8 mouse cellular contexts compared by ENCODE assay signal in the genomic region with DNA sequence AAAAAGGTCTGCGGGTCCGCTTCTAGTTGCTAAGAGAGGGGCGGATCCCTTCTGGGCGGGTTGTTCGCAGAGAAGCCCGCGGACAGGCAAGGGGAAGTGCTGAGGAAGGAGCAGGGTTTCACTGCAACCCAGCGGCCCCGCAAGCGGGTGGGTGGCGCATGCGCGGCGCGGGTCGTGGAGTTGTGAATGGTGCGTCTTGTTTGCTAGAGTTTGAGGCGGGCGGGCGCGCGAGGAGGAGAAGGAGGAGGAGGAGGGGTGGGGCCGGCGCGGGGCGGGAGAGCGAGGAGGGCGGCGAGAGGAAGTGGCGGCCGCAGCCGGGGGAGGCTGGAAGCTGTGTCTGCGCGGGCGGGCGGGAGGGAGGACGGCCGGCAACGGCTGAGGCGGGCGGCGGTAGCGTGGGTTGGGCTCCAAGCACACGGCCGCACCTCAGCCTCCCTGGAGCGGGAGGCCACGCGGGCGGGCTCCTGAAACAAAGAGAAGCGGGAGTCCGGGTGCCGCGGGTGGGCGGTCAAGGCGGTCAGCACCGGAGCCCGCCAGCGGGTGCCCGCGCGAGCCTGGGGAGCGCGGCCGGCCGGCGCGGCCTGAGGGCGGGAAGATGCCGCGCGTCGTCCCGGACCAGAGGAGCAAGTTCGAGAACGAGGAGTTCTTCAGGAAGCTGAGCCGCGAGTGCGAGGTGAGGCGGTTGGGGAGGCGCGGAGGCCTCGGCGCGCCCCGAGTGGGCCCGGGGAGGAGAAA. TPM values are rescaled to one million over a fixed set of nuclear protein-coding genes. Genes with fewer than 3 reads are reported as not detected.
A peak's percentile ranks its signal among the peaks of the same experiment; 100 is the strongest.
DNase-seq lines count a peak whose midpoint lies in the region; ATAC-seq lines count a peak whose summit lies in the region.

A gene (plus strand): TSS at position 294 of the 735 bp plus-strand sequence.

- peak; percentile 90 for ATAC-seq in CD4-positive, CD25-positive, alpha-beta regulatory T cell, adult 4 months
- peak; percentile 92 for ATAC-seq in heart, embryonic 14.5 days (ENCODE audit: insufficient number of reproducible peaks, insufficient read depth, low FRiP score, low read depth)
- peak; percentile 80 for ATAC-seq in liver, embryonic 12.5 days

- peak within 1 kb of the TSS; percentile 67 for H3K4me3 ChIP-seq in brown adipose tissue, adult 24 weeks (ENCODE audit: insufficient read depth, low read depth, low read length)
- H3K4me3 ChIP-seq in heart, embryonic 14.5 days (ENCODE audit: control insufficient read depth in 1 of 2, insufficient read depth in 1 of 2, low read depth in 1 of 2, low read length in 2 of 2): peak within 1 kb of the TSS; percentile 92 to 93
- H3K4me3 ChIP-seq in liver, embryonic 12.5 days: peak within 1 kb of the TSS; percentile 69

- no peaks in the 10 kb centered on the region for H3K9me3 ChIP-seq in heart, embryonic 14.5 days (ENCODE audit: control insufficient read depth, low read length)
- no peaks in the 10 kb centered on the region for H3K9me3 ChIP-seq in liver, embryonic 12.5 days (replicated peaks)

- H3K4me1 ChIP-seq in brown adipose tissue, adult 24 weeks (ENCODE audit: control insufficient read depth, insufficient read depth, insufficient read length, low read length): no peaks in the 10 kb centered on the region; the same call in 1 of the 2 replicates
- H3K4me1 ChIP-seq in heart, embryonic 14.5 days (ENCODE audit: control insufficient read depth in 2 of 2, insufficient read depth in 2 of 2, low read length in 2 of 2): peaks cover 2 to 11% of the 10 kb centered on the region in 2 experiments; a peak in 3 of 4 replicates
- H3K4me1 ChIP-seq in liver, embryonic 12.5 days: peaks cover 21% of the 10 kb centered on the region

- H3K27ac ChIP-seq in brown adipose tissue, adult 24 weeks (replicated peaks; ENCODE audit: low read depth, low read length): peak within 1 kb of the TSS; percentile 89
- H3K27ac ChIP-seq in heart, embryonic 14.5 days (replicated peaks in 1 of 2; ENCODE audit: control insufficient read depth in 1 of 2, insufficient read depth in 1 of 2, low read depth in 2 of 2, low read length in 2 of 2): peak within 1 kb of the TSS; percentile 97 to 99
- H3K27ac ChIP-seq in liver, embryonic 12.5 days: peak within 1 kb of the TSS; percentile 84

- WGBS in heart, embryonic 14.5 days: under 1% methylated on average over 74 of the region's 86 CpGs
- WGBS in liver, embryonic 12.5 days (ENCODE audit: insufficient replicate concordance): under 1% methylated on average over 77 of the region's 86 CpGs

- peak within 1 kb of the TSS; percentile 98 for H3K9ac ChIP-seq in heart, embryonic 14.5 days (ENCODE audit: low read length)
- H3K9ac ChIP-seq in liver, embryonic 12.5 days: peak within 1 kb of the TSS; percentile 70

- no peaks in the 10 kb centered on the region for H3K27me3 ChIP-seq in heart, embryonic 14.5 days (ENCODE audit: control insufficient read depth, insufficient read depth, low read length)
- peaks cover 47% of the 10 kb centered on the region for H3K27me3 ChIP-seq in liver, embryonic 12.5 days (replicated peaks)
- no peaks in the 10 kb centered on the region for H3K27me3 ChIP-seq in splenic B cell, adult 2 months (ENCODE audit: control insufficient read depth, insufficient read depth, low read length, poor library complexity, severe bottlenecking)

- peak; percentile 88 for DNase-seq in fibroblast of lung, adult 2 months (ENCODE audit: low read depth)
- DNase-seq in kidney, postnatal 10 days: peak; percentile 98
- peak; percentile 96 for DNase-seq in naive thymus-derived CD4-positive, alpha-beta T cell, adult 2 months (ENCODE audit: low read depth)
- peak; percentile 98 for DNase-seq in splenic B cell, adult 2 months (ENCODE audit: low read depth, low spot score)

- H3K36me3 ChIP-seq in heart, embryonic 14.5 days (ENCODE audit: control insufficient read depth, insufficient read depth, low read length): peaks cover 9% of the 10 kb centered on the region; the same call in 1 of the 2 replicates
- H3K36me3 ChIP-seq in liver, embryonic 12.5 days: no peaks in the 10 kb centered on the region
- H3K36me3 ChIP-seq in splenic B cell, adult 2 months (ENCODE audit: control insufficient read depth, insufficient read depth, low read length, poor library complexity, severe bottlenecking): no peaks in the 10 kb centered on the region

- H3K4me2 ChIP-seq in heart, embryonic 14.5 days (ENCODE audit: low read length): peak within 1 kb of the TSS; percentile 80
- H3K4me2 ChIP-seq in liver, embryonic 12.5 days: peak within 1 kb of the TSS; percentile 94

RNA-seq across cellular contexts. Expression of the gene that starts here (rescaled TPM):
- polyA plus RNA-seq in CD4-positive, CD25-positive, alpha-beta regulatory T cell, adult 4 months (2017; shearing (Covaris generic)): 10 to 100 TPM; 26.7 to 40.6 TPM
- 14.0 and 14.7 TPM in 2 replicates for polyA plus RNA-seq in brown adipose tissue, adult 24 weeks (2012; ENCODE audit: insufficient read depth, insufficient read length, missing spikeins)
- 52.3 and 52.9 TPM in 2 replicates for polyA plus RNA-seq in heart, embryonic 14.5 days (2014; fragmentation: Nextera tagmentation; extraction: Ambion mirVana)
- 19.1 and 19.6 TPM in 2 replicates for polyA plus RNA-seq in liver, embryonic 12.5 days (2016; fragmentation: Nextera tagmentation; extraction: Ambion mirVana)

Comparison
In these comparisons a context has a peak if more than half of its experiments do, and no peak if none do; other contexts are left out.
1. Peak in every context shown above with its lines: DNase-seq, ATAC-seq, H3K4me3 ChIP-seq and H3K27ac ChIP-seq.